Mouse (Mus musculus) B cell, adult 62 days (primary cell): Measurements from ENCODE around the gene Chtf18. TPM values are rescaled to one million over a fixed set of nuclear protein-coding genes. Genes with fewer than 3 reads are reported as not detected.

Experiments
- total RNA-seq: library from RNA; stranded (reverse); gene quantifications from 4 replicates; pipeline ENCODE4 v1.2.4, GENCODE M21; 2023

Gene Chtf18
- total RNA-seq, result 7.5 to 10.0 TPM (median 8.2 TPM) in 4 replicates

GRCm38 (mm10) chr17:25727265-25728008 lies at the start of gene Chtf18, which contains the start of gene Rpusd1:
Chtf18 (minus strand) TSS chr17:25727419.
Rpusd1 (plus strand) TSS chr17:25727670.

GRCm38 (mm10) chr17:25773549-25774120 lies 46.4 kb upstream of the Chtf18 start, which contains the start of gene Narfl:
Narfl (plus strand) TSS chr17:25773776.

GRCm38 (mm10) chr17:25754241-25754640 lies 27.0 kb upstream of the Chtf18 start, which contains the start of gene Msln:
Msln (minus strand) TSS chr17:25754378.

GRCm38 (mm10) chr17:25735745-25736144 lies 8.5 kb upstream of the Chtf18 start, which contains the start of gene Mslnl:
Mslnl (plus strand) TSS chr17:25736042.

GRCm38 (mm10) chr17:25716711-25717637 lies 10.2 kb downstream of the Chtf18 start, which contains the start of gene Gng13:
Gng13 (plus strand) TSS chr17:25717171.

Other genes with a start within 250 kb of the Chtf18 start
- not detected in 4 replicates for gene Sstr5, start 230.1 kb downstream of the Chtf18 start, total RNA-seq
- 0.26 to 0.41 TPM in 2 of 4 replicates, not detected in the others for gene Sox8, start 156.7 kb downstream of the Chtf18 start, total RNA-seq
- 26.8 to 32.9 TPM (median 31.5 TPM) in 4 replicates for gene Lmf1, start 148.3 kb downstream of the Chtf18 start, total RNA-seq
- gene Gng13, start 10.2 kb downstream of the Chtf18 start, total RNA-seq, result not detected in 4 replicates
- 5.7 to 7.8 TPM (median 6.6 TPM) in 4 replicates for gene Rpusd1, start 251 bp upstream of the Chtf18 start, total RNA-seq
- gene Mslnl, start 8.6 kb upstream of the Chtf18 start, total RNA-seq, result 0.21 to 0.22 TPM in 2 of 4 replicates, not detected in the others
- gene Msln, start 27.0 kb upstream of the Chtf18 start, total RNA-seq, result 0.83 TPM in 1 of 4 replicates, not detected in the others
- 33.4 to 44.4 TPM (median 34.9 TPM) in 4 replicates for gene Narfl, start 46.4 kb upstream of the Chtf18 start, total RNA-seq
- gene Haghl, start 58.3 kb upstream of the Chtf18 start, total RNA-seq, result 19.7 to 25.0 TPM (median 23.7 TPM) in 4 replicates
- not detected in 4 replicates for gene Ccdc78, start 59.2 kb upstream of the Chtf18 start, total RNA-seq
- 41.7 to 46.0 TPM (median 43.2 TPM) in 4 replicates for gene Fam173a, start 65.5 kb upstream of the Chtf18 start, total RNA-seq
- 2.5 TPM in 1 of 4 replicates, not detected in the others for gene AC134908.4, start 68.2 kb upstream of the Chtf18 start, total RNA-seq
- 10.5 to 16.8 TPM (median 13.6 TPM) in 4 replicates for gene Metrn, start 69.7 kb upstream of the Chtf18 start, total RNA-seq
- gene Fbxl16, start 81.7 kb upstream of the Chtf18 start, total RNA-seq, result not detected in 4 replicates
- gene Wdr24, start 96.2 kb upstream of the Chtf18 start, total RNA-seq, result 18.0 to 20.7 TPM (median 18.5 TPM) in 4 replicates
- gene Jmjd8, start 101.4 kb upstream of the Chtf18 start, total RNA-seq, result 23.7 to 30.8 TPM (median 26.6 TPM) in 4 replicates
- 54.6 to 61.8 TPM (median 59.7 TPM) in 4 replicates for gene Stub1, start 106.0 kb upstream of the Chtf18 start, total RNA-seq
- gene Rhbdl1, start 109.9 kb upstream of the Chtf18 start, total RNA-seq, result 2.7 to 3.4 TPM (median 2.9 TPM) in 4 replicates
- gene Gm20683, start 114.3 kb upstream of the Chtf18 start, total RNA-seq, result 1.3 to 4.6 TPM (median 2.3 TPM) in 4 replicates
- gene Rhot2, start 117.4 kb upstream of the Chtf18 start, total RNA-seq, result 60.3 to 71.6 TPM (median 67.0 TPM) in 4 replicates
- 31.7 to 38.7 TPM (median 35.9 TPM) in 4 replicates for gene Wdr90, start 134.1 kb upstream of the Chtf18 start, total RNA-seq
- gene Mcrip2, start 141.3 kb upstream of the Chtf18 start, total RNA-seq, result 1.4 to 5.1 TPM (median 2.8 TPM) in 4 replicates
- 19.5 to 27.4 TPM (median 23.1 TPM) in 4 replicates for gene Mettl26, start 147.7 kb upstream of the Chtf18 start, total RNA-seq
- gene Wfikkn1, start 153.4 kb upstream of the Chtf18 start, total RNA-seq, result 5.2 to 8.4 TPM (median 7.1 TPM) in 4 replicates
- gene Rab40c, start 192.3 kb upstream of the Chtf18 start, total RNA-seq, result 22.5 to 27.0 TPM (median 25.2 TPM) in 4 replicates
- 64.5 to 69.3 TPM (median 67.8 TPM) in 4 replicates for gene Pigq, start 217.5 kb upstream of the Chtf18 start, total RNA-seq
- not detected in 4 replicates for gene Nhlrc4, start 217.5 kb upstream of the Chtf18 start, total RNA-seq
- not detected in 4 replicates for gene A930017K11Rik, start 225.1 kb upstream of the Chtf18 start, total RNA-seq